Mouse (Mus musculus): ENCODE measurements at regions not wholly inside any gene's neighbourhood (a gene's known extent, or its start where the extent isn't known, plus 50 kb on each side); places are given as distances from the start of the nearest gene placed in this dataset.
A peak's percentile ranks its signal among the peaks of the same experiment; 100 is the strongest.
"Not testable (repeated sequence)": the region's sequence is repeated elsewhere in the genome, so short reads cannot be mapped to it uniquely, and the experiment has no call there.

- intact Hi-C loops (cut with DNase I), result loop anchor here (1.0 to 5.0 kb wide), 6 partner anchors 117 to 827 kb away; partner anchors contain the start of gene Adamts5
- TF ChIP-seq CTCF (IDR thresholded peaks at IDR 0.05), result peak; percentile 81
These were observed 517.8 kb upstream of the Adamts5 start for GRCm38 (mm10) chr16:86419458-86419857.

GRCm38 (mm10) chr16:86404309-86404708, 502.7 kb upstream of the Adamts5 start:
- no peaks in the 10 kb centered on the region for H3K79me2 ChIP-seq (replicated peaks; ENCODE audit: control insufficient read depth, insufficient read depth, low read length)
- WGBS, result 96% methylated on average over 2 of the region's 2 CpGs
- H3K4me3 ChIP-seq, result no peak overlapping the region
- no peaks in the 10 kb centered on the region for H3K27me3 ChIP-seq (ENCODE audit: control insufficient read depth, insufficient read depth, low read length)
- H3K27ac ChIP-seq, result no peak overlapping the region
- DNase-seq, result no peak
- H3K9ac ChIP-seq (ENCODE audit: low read depth, low read length), result no peak overlapping the region
- H3K36me3 ChIP-seq (ENCODE audit: control insufficient read depth, insufficient read depth, low read length), result no peaks in the 10 kb centered on the region
- TF ChIP-seq CTCF (IDR thresholded peaks at IDR 0.05), result no peak
- TF ChIP-seq EP300 (IDR thresholded peaks at IDR 0.05; ENCODE audit: insufficient read depth, low read depth, low read length), result no peak
- TF ChIP-seq POLR2A (IDR thresholded peaks at IDR 0.05; ENCODE audit: insufficient read depth, low read depth, low read length), result no peak
- intact Hi-C loops (cut with DNase I), result no loop called here
- no peaks in the 10 kb centered on the region for H3K4me1 ChIP-seq (ENCODE audit: control insufficient read depth, insufficient read depth, low read length)

More at GRCm38 (mm10) chr16:86419458-86419857, 517.8 kb upstream of the Adamts5 start:
- H3K4me3 ChIP-seq; H3K9ac ChIP-seq (ENCODE audit: low read depth, low read length); H3K79me2 ChIP-seq (replicated peaks; ENCODE audit: control insufficient read depth, insufficient read depth, low read length); H3K27me3 ChIP-seq (ENCODE audit: control insufficient read depth, insufficient read depth, low read length); H3K36me3 ChIP-seq (ENCODE audit: control insufficient read depth, insufficient read depth, low read length); H3K4me1 ChIP-seq (ENCODE audit: control insufficient read depth, insufficient read depth, low read length); H3K27ac ChIP-seq: not testable (repeated sequence)
- DNase-seq, result peak; percentile 55 to 69
- WGBS, result 2% methylated on average over 5 of the region's 5 CpGs

- H3K27me3 ChIP-seq (ENCODE audit: control insufficient read depth, insufficient read depth, low read length), result no peaks in the 10 kb centered on the region
- H3K9ac ChIP-seq (ENCODE audit: low read depth, low read length), result no peak overlapping the region
- H3K36me3 ChIP-seq (ENCODE audit: control insufficient read depth, insufficient read depth, low read length), result no peaks in the 10 kb centered on the region
- no peaks in the 10 kb centered on the region for H3K79me2 ChIP-seq (replicated peaks; ENCODE audit: control insufficient read depth, insufficient read depth, low read length)
- TF ChIP-seq POLR2A (IDR thresholded peaks at IDR 0.05; ENCODE audit: insufficient read depth, low read depth, low read length) (no peak), EP300 (IDR thresholded peaks at IDR 0.05; ENCODE audit: insufficient read depth, low read depth, low read length) (no peak), CTCF (IDR thresholded peaks at IDR 0.05) (no peak)
- 90% methylated on average over 1 of the region's 1 CpGs for WGBS
- H3K27ac ChIP-seq, result no peak overlapping the region
- DNase-seq, result no peak
- no peak overlapping the region for H3K4me3 ChIP-seq
- H3K4me1 ChIP-seq (ENCODE audit: control insufficient read depth, insufficient read depth, low read length), result peaks cover 1% of the 10 kb centered on the region; the same call in 1 of the 2 replicates
- intact Hi-C loops (cut with DNase I), result no loop called here
These were observed 499.8 kb upstream of the Adamts5 start for GRCm38 (mm10) chr16:86401381-86401780.

GRCm38 (mm10) chr16:86399288-86399687, 497.7 kb upstream of the Adamts5 start:
- Histone ChIP-seq H3K27me3 (ENCODE audit: control insufficient read depth, insufficient read depth, low read length) (no peaks in the 10 kb centered on the region), H3K36me3 (ENCODE audit: control insufficient read depth, insufficient read depth, low read length) (no peaks in the 10 kb centered on the region), H3K9ac (ENCODE audit: low read depth, low read length) (no peak overlapping the region), H3K79me2 (replicated peaks; ENCODE audit: control insufficient read depth, insufficient read depth, low read length) (no peaks in the 10 kb centered on the region), H3K27ac (no peak overlapping the region), H3K4me1 (ENCODE audit: control insufficient read depth, insufficient read depth, low read length) (peaks cover 1% of the 10 kb centered on the region; the same call in 1 of the 2 replicates), H3K4me3 (no peak overlapping the region)
- DNase-seq, result no peak
- TF ChIP-seq EP300 (IDR thresholded peaks at IDR 0.05; ENCODE audit: insufficient read depth, low read depth, low read length) (no peak), CTCF (IDR thresholded peaks at IDR 0.05) (no peak), POLR2A (IDR thresholded peaks at IDR 0.05; ENCODE audit: insufficient read depth, low read depth, low read length) (no peak)
- intact Hi-C loops (cut with DNase I), result no loop called here
- WGBS, result 91% methylated on average over 1 of the region's 1 CpGs

GRCm38 (mm10) chr16:86397521-86397920, 495.9 kb upstream of the Adamts5 start:
- Histone ChIP-seq H3K27ac (no peak overlapping the region), H3K36me3 (ENCODE audit: control insufficient read depth, insufficient read depth, low read length) (no peaks in the 10 kb centered on the region), H3K27me3 (ENCODE audit: control insufficient read depth, insufficient read depth, low read length) (no peaks in the 10 kb centered on the region), H3K9ac (ENCODE audit: low read depth, low read length) (no peak overlapping the region), H3K4me1 (ENCODE audit: control insufficient read depth, insufficient read depth, low read length) (peaks cover 1% of the 10 kb centered on the region; the same call in 1 of the 2 replicates), H3K4me3 (no peak overlapping the region), H3K79me2 (replicated peaks; ENCODE audit: control insufficient read depth, insufficient read depth, low read length) (no peaks in the 10 kb centered on the region)
- DNase-seq, result no peak
- WGBS, result 47% methylated on average over 2 of the region's 2 CpGs
- no peak for TF ChIP-seq EP300 (IDR thresholded peaks at IDR 0.05; ENCODE audit: insufficient read depth, low read depth, low read length)
- no peak for TF ChIP-seq CTCF (IDR thresholded peaks at IDR 0.05)
- no peak for TF ChIP-seq POLR2A (IDR thresholded peaks at IDR 0.05; ENCODE audit: insufficient read depth, low read depth, low read length)
- intact Hi-C loops (cut with DNase I), result no loop called here

GRCm38 (mm10) chr16:86389063-86389723, 487.6 kb upstream of the Adamts5 start:
- Histone ChIP-seq H3K4me1 (ENCODE audit: control insufficient read depth, insufficient read depth, low read length) (no peaks in the 10 kb centered on the region), H3K36me3 (ENCODE audit: control insufficient read depth, insufficient read depth, low read length) (no peaks in the 10 kb centered on the region), H3K9ac (ENCODE audit: low read depth, low read length) (no peak overlapping the region), H3K4me3 (no peak overlapping the region), H3K27ac (no peak overlapping the region), H3K79me2 (replicated peaks; ENCODE audit: control insufficient read depth, insufficient read depth, low read length) (no peaks in the 10 kb centered on the region), H3K27me3 (ENCODE audit: control insufficient read depth, insufficient read depth, low read length) (no peaks in the 10 kb centered on the region)
- 73% methylated on average over 3 of the region's 3 CpGs for WGBS
- DNase-seq, result no peak
- intact Hi-C loops (cut with DNase I), result no loop called here
- no peak for TF ChIP-seq EP300 (IDR thresholded peaks at IDR 0.05; ENCODE audit: insufficient read depth, low read depth, low read length)
- TF ChIP-seq CTCF (IDR thresholded peaks at IDR 0.05), result no peak
- TF ChIP-seq POLR2A (IDR thresholded peaks at IDR 0.05; ENCODE audit: insufficient read depth, low read depth, low read length), result no peak

Data from heart, adult 2 months (tissue).